Mouse (Mus musculus) embryonic facial prominence, embryonic 11.5 days (tissue): ENCODE results near the gene Lin7c. TPM values are rescaled to one million over a fixed set of nuclear protein-coding genes. Genes with fewer than 3 reads are reported as not detected.
A peak's percentile ranks its signal among the peaks of the same experiment; 100 is the strongest.

ENCODE experiments used
- ATAC-seq: fragments of 200-750 bp; cut with Nextera tagmentation; replicated peaks from 2 replicates; pipeline ENCODE4 v1.8.0; 2017; ENCODE audit warnings: low read depth; ENCODE audit not compliant: insufficient number of reproducible peaks, low FRiP score, low TSS enrichment
- DNase-seq: peaks from one replicate; pipeline ENCODE4 v3.0.0-alpha.2; 2015; ENCODE audit warnings: low spot score
- H3K27ac ChIP-seq: fragments of 300-500 bp; sonication (generic); replicated peaks from 2 replicates; pipeline ENCODE4 v1.5.1; 2014; ENCODE audit warnings: mild to moderate bottlenecking, low read depth, low read length, control low read depth
- H3K27me3 ChIP-seq: fragments of 300-500 bp; sonication (generic); 2 replicates; pipeline ENCODE4 v1.6.1; 2014; ENCODE audit warnings: mild to moderate bottlenecking, low read length, moderate library complexity, mixed read lengths; ENCODE audit not compliant: control insufficient read depth, insufficient read depth
- H3K36me3 ChIP-seq: fragments of 300-500 bp; sonication (generic); replicated peaks from 2 replicates; pipeline ENCODE4 v1.6.1; 2014; ENCODE audit warnings: low read depth, mild to moderate bottlenecking, low read length, moderate library complexity, mixed read lengths; ENCODE audit not compliant: control insufficient read depth, insufficient read depth
- H3K4me1 ChIP-seq: fragments of 300-500 bp; sonication (generic); 2 replicates; pipeline ENCODE4 v1.6.1; 2014; ENCODE audit warnings: low read length, mixed read lengths; ENCODE audit not compliant: control insufficient read depth, insufficient read depth
- H3K4me2 ChIP-seq: fragments of 300-500 bp; sonication (generic); 2 replicates; pipeline ENCODE4 v1.6.1; 2014; ENCODE audit warnings: low read depth, mild to moderate bottlenecking, control low read depth, low read length, moderate library complexity
- H3K4me3 ChIP-seq: fragments of 300-500 bp; sonication (generic); 2 replicates; pipeline ENCODE4 v1.5.1; 2014; ENCODE audit warnings: low read depth, low read length, control low read depth
- H3K9ac ChIP-seq: fragments of 300-500 bp; sonication (generic); replicated peaks from 2 replicates; pipeline ENCODE4 v1.6.1; 2014; ENCODE audit warnings: mild to moderate bottlenecking, control low read depth, low read length
- H3K9me3 ChIP-seq: fragments of 300-500 bp; sonication (generic); replicated peaks from 2 replicates; pipeline ENCODE4 v1.6.1; 2016; ENCODE audit warnings: mild to moderate bottlenecking, low read length, inconsistent platforms, mixed read lengths; ENCODE audit not compliant: control insufficient read depth
- WGBS: fragments of 180-500 bp; shearing (Covaris S2); extraction: QIAGEN DNeasy Blood & Tissue Kit; methylation state at CpG from one replicate; pipeline ENCODE4 v1.1.7; 2014; 5-methylcytosine and 5-hydroxymethylcytosine counted together
- polyA plus RNA-seq: library from polyadenylated mRNA; unstranded; fragments of >200 nt; fragmentation: Nextera tagmentation; extraction: Ambion mirVana; gene quantifications from 2 replicates; pipeline ENCODE4 v1.2.1, GENCODE M21; 2014

Lin7c gene
- polyA plus RNA-seq, 1 experiment from 2014 or later: 93.6 TPM

GRCm38 (mm10) chr2:109933151-109933550, 42.5 kb downstream of the Lin7c start:
- Histone ChIP-seq H3K9ac (no peak overlapping the region), H3K4me1 (no peaks in the 10 kb centered on the region), H3K27ac (no peak overlapping the region), H3K27me3 (no peaks in the 10 kb centered on the region), H3K9me3 (no peaks in the 10 kb centered on the region), H3K4me2 (no peak overlapping the region), H3K36me3 (no peaks in the 10 kb centered on the region), H3K4me3 (no peak overlapping the region)
- DNase-seq (no peak), ATAC-seq (no peak)
- WGBS: 81% methylated on average over 3 of the region's 3 CpGs

GRCm38 (mm10) chr2:109934086-109934485, 43.4 kb downstream of the Lin7c start:
- Histone ChIP-seq H3K27ac (no peak overlapping the region), H3K36me3 (no peaks in the 10 kb centered on the region), H3K4me2 (no peak overlapping the region), H3K9ac (no peak overlapping the region), H3K4me3 (no peak overlapping the region), H3K4me1 (no peaks in the 10 kb centered on the region), H3K27me3 (no peaks in the 10 kb centered on the region), H3K9me3 (no peaks in the 10 kb centered on the region)
- whole genome bisulfite sequencing: 60% methylated on average over 4 of the region's 4 CpGs
- no peak for ATAC-seq
- no peak for DNase-seq

GRCm38 (mm10) chr2:109935194-109935593, 44.5 kb downstream of the Lin7c start:
- H3K9me3 ChIP-seq: no peaks in the 10 kb centered on the region
- no peak overlapping the region for H3K4me2 ChIP-seq
- no peaks in the 10 kb centered on the region for H3K4me1 ChIP-seq
- H3K27me3 ChIP-seq: no peaks in the 10 kb centered on the region
- no peak overlapping the region for H3K27ac ChIP-seq
- H3K9ac ChIP-seq: no peak overlapping the region
- no peak overlapping the region for H3K4me3 ChIP-seq
- no peaks in the 10 kb centered on the region for H3K36me3 ChIP-seq
- DNase-seq (no peak), ATAC-seq (no peak)
- 89% methylated on average over 3 of the region's 3 CpGs for WGBS

- no peak overlapping the region for H3K27ac ChIP-seq
- ATAC-seq: no peak
- H3K4me3 ChIP-seq: no peak overlapping the region
- no peaks in the 10 kb centered on the region for H3K4me1 ChIP-seq
- WGBS: 69% methylated on average over 11 of the region's 11 CpGs
- H3K27me3 ChIP-seq: no peaks in the 10 kb centered on the region
- no peak overlapping the region for H3K4me2 ChIP-seq
- H3K36me3 ChIP-seq: no peaks in the 10 kb centered on the region
- DNase-seq: no peak
- H3K9me3 ChIP-seq: no peaks in the 10 kb centered on the region
- no peak overlapping the region for H3K9ac ChIP-seq
Measured at GRCm38 (mm10) chr2:109935754-109936409, 45.2 kb downstream of the Lin7c start.

- Histone ChIP-seq H3K9ac (no peak overlapping the region), H3K4me1 (no peaks in the 10 kb centered on the region), H3K27ac (no peak overlapping the region), H3K36me3 (no peaks in the 10 kb centered on the region), H3K4me3 (no peak overlapping the region), H3K4me2 (no peak overlapping the region), H3K9me3 (no peaks in the 10 kb centered on the region), H3K27me3 (no peaks in the 10 kb centered on the region)
- DNase-seq (no peak), ATAC-seq (no peak)
- 37% methylated on average over 2 of the region's 2 CpGs for WGBS
Measured at GRCm38 (mm10) chr2:109936410-109936755, 45.7 kb downstream of the Lin7c start.

- ATAC-seq (peak; percentile 79), DNase-seq (peak; percentile 64)
- H3K4me2 ChIP-seq: no peak overlapping the region
- H3K27me3 ChIP-seq: no peaks in the 10 kb centered on the region
- WGBS: 14% methylated on average over 5 of the region's 5 CpGs
- H3K27ac ChIP-seq: no peak overlapping the region
- no peaks in the 10 kb centered on the region for H3K9me3 ChIP-seq
- H3K36me3 ChIP-seq: no peaks in the 10 kb centered on the region
- no peaks in the 10 kb centered on the region for H3K4me1 ChIP-seq
- H3K4me3 ChIP-seq: no peak overlapping the region
- H3K9ac ChIP-seq: no peak overlapping the region
Measured at GRCm38 (mm10) chr2:109941973-109942444, 51.4 kb downstream of the Lin7c start.

- H3K27me3 ChIP-seq: no peaks in the 10 kb centered on the region
- no peak overlapping the region for H3K4me2 ChIP-seq
- no peaks in the 10 kb centered on the region for H3K4me1 ChIP-seq
- 38% methylated on average over 8 of the region's 8 CpGs for WGBS
- DNase-seq (peak; percentile 58), ATAC-seq (no peak)
- no peak overlapping the region for H3K27ac ChIP-seq
- H3K36me3 ChIP-seq: no peaks in the 10 kb centered on the region
- no peak overlapping the region for H3K9ac ChIP-seq
- no peak overlapping the region for H3K4me3 ChIP-seq
- no peaks in the 10 kb centered on the region for H3K9me3 ChIP-seq
Measured at GRCm38 (mm10) chr2:109942810-109943570, 52.3 kb downstream of the Lin7c start.

GRCm38 (mm10) chr2:109944995-109945394, 54.3 kb downstream of the Lin7c start:
- Histone ChIP-seq H3K27ac (no peak overlapping the region), H3K4me2 (no peak overlapping the region), H3K27me3 (no peaks in the 10 kb centered on the region), H3K4me3 (no peak overlapping the region), H3K36me3 (no peaks in the 10 kb centered on the region), H3K4me1 (no peaks in the 10 kb centered on the region), H3K9ac (no peak overlapping the region), H3K9me3 (no peaks in the 10 kb centered on the region)
- ATAC-seq: no peak
- 70% methylated on average over 9 of the region's 9 CpGs for WGBS
- DNase-seq: no peak
